Mouse (Mus musculus) adrenal gland, adult 18-20 months (tissue): ENCODE measurements at regions not wholly inside any gene's neighbourhood (a gene's known extent, or its start where the extent isn't known, plus 50 kb on each side); places are given as distances from the start of the nearest gene placed in this dataset.

Experiments used
- DNase-seq, 2 experiments: peaks; one replicate each; pipeline ENCODE4 v3.0.0; 2021 to 2022; ENCODE audit warnings: low spot score in 2 of 2

DNA sequence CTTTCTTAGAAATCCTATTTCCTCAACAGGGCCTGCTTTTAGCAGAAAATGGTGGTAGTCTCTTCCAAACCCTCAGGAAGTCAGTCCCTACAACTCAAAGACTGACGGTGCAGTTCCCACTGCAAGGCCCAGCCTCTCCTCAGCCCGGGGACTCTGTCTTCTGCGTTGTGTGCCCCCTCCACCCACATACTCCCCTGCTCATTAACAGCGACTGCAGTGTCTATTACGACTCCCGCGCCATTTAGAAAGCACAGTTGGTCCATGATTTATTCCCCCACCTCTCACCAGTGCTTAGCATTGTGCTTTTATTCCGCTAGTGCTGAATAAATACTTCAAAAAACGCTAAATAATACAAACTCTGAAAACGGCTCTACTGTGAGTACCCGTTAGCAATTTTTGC is 230.9 kb upstream of the Hes1 start:
- DNase-seq: no peak

GRCm38 (mm10) chr16:29833875-29834274 is 230.3 kb upstream of the Hes1 start:
- DNase-seq: no peak

- DNase-seq: no peak
These were observed 229.5 kb upstream of the Hes1 start for GRCm38 (mm10) chr16:29834669-29835068.

- DNase-seq: no peak
These were observed 227.1 kb upstream of the Hes1 start for GRCm38 (mm10) chr16:29837025-29837629.

- no peak for DNase-seq
These were observed 226.3 kb upstream of the Hes1 start for GRCm38 (mm10) chr16:29837874-29838273.

DNA sequence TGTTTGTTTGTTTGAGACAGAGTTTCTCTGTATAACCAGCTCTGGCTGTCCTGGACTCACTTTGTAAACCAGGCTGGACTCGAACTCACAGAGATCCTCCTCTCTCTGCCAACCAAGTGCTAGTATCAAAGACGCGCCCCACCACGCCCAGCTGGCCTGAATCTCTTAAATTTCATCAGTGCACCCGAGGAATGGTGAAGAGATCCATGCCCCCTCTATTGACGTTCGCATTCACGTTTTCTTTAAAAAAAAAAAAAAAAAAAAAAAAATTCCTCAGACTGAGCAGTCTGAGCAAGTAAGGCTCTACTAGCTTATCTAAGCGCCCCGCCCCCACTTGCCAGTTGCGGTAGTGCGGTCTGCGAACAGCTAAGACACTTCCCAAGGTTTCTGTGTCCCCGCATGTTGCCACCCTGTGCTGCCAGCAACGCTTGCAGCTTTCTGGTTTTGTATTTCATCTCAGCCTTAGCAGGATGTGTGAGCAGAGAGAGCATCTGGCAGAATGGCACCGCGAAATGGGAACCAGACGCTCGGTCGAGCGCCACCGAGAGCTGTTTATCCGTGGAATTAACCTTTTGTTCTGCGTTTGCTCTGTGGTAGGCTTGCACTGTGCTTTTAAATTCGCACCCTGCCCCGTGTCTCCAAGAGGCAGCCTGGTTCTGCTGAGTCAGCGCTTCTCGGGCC is 225.1 kb upstream of the Hes1 start:
- DNase-seq: peak; percentile 31 to 48

- no peak for DNase-seq
These were observed 224.6 kb upstream of the Hes1 start for GRCm38 (mm10) chr16:29839662-29840001.

GRCm38 (mm10) chr16:29840412-29840811 is 223.8 kb upstream of the Hes1 start:
- DNase-seq: no peak

GRCm38 (mm10) chr16:29841132-29841531 is 223.1 kb upstream of the Hes1 start:
- DNase-seq: no peak

- DNase-seq: no peak
These were observed 222.1 kb upstream of the Hes1 start for GRCm38 (mm10) chr16:29842071-29842470.

- no peak for DNase-seq
These were observed 220.7 kb upstream of the Hes1 start for GRCm38 (mm10) chr16:29843490-29843889.

- DNase-seq: no peak
These were observed 219.2 kb upstream of the Hes1 start for GRCm38 (mm10) chr16:29844706-29845596.

GRCm38 (mm10) chr16:29845597-29845986 is 218.6 kb upstream of the Hes1 start:
- DNase-seq: no peak

DNA sequence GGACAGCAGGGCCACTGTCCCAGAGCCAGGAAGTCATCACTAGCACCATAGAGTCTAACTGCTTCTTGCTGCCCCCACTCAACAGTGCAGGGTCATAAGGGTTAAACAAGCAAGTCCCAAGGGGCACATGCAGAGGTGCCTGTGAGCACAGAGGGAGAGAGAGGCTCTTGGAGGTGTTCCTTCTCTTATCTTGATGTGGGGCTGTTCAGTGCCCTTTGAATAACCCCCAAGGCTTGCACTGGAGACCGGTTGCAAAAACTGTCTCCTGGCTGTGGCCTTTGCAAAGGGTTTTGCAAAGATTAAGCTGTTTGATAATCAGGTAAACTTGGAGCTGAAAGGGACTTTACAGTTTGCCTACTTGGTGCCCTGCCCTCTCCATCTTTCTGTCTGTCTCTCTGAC is 217.1 kb upstream of the Hes1 start:
- DNase-seq: no peak

DNA sequence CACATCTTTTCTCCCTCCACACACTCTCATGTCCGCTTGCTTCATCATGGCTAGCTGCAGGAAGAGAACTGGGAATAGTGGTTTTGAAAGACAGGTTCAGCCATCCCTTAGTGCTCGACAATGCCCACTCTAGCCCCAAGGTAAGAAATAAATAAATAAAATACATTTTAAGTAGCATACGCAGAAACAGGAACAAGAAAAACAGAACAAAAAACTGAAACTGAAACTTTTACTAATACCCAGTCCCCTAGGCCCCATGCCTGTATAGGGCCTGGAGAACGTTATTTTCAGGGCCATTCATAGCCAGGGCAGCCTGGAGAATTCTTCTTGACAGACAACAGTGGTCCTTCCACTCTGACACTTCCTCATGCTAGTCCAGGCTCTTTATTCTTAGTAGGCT is 216.4 kb upstream of the Hes1 start:
- no peak for DNase-seq

DNA sequence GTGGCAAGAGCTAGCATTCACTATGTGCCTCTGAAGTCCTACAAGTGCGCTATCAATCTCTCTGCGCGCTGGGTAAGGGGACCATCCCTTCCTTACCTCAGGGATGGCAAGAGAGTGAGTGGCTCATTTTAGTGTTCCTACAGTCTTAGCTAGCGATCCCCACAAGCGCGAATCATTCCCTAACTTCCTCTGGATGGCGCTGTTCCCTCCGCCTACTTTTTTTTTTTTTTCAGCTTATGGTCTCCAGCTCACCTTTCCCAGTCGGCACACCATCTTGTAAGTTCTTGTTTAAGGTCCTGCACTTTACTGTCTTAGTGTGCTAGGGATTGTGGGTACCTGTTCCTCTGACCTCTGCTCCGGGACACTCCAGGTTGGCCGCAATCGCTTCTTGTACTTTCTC is 215.7 kb upstream of the Hes1 start:
- no peak for DNase-seq

DNA sequence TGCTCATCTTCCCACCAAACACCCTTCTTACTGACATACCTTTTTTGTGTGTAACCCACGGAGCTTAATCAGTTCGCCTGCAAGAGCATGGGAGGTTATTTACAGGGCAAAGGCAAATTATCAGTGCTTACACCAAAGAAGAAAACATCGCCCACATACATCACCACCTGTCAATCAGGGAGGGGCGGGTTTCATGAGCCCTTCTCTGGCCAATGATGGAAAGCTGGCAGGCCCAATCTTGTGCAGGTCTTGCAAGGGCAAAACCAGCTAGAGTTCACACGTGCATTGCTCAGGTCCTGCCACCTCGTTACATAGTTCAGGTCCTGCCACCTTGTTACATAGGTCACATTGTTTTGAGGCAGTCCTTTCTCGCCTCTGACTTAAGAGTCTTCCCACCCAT is 214.7 kb upstream of the Hes1 start:
- DNase-seq: no peak

DNA sequence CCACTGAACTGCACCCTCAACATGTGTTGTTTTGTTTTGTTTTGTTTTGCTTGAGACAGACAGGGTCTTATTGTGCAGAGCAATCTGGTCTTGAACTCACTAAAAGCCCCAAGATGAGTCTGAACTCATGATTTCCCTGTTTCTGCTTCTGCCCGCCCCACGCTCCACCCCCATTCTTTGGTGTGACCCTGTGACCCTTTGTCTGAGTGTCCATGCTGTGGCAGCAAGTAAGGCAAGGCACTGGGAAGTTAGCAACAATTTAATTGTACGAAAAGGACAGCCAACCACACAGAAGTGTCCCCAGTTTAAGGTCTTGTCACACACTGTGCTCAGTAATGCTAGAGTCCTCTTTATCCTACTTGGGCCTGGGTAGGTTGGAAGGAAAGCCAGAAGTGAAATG is 213.6 kb upstream of the Hes1 start:
- peak in 1 of 2 experiments; percentile 11 for DNase-seq

DNA sequence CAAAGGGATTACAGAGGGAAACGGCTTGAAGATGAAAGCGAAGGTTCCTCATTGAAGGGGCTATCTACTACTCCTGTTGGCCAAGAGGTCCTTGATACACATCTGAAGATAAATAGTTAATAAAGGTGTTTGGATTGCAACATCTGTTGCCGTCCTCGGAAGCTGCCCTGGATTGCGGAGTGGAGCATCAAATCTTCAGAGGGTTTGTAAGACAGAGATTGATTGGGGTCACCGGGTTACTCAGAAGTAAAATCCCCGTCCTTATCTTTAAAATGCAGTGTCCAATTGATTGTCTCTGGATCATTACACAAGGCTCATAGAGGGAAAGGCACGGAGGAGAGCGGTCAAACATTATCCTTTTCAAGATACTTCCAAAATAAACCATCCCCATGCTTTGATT is 212.4 kb upstream of the Hes1 start:
- no peak for DNase-seq

GRCm38 (mm10) chr16:29854805-29855565 is 209.2 kb upstream of the Hes1 start:
- no peak for DNase-seq

- DNase-seq: peak in 1 of 2 experiments; percentile 7
These were observed 207.6 kb upstream of the Hes1 start for GRCm38 (mm10) chr16:29856545-29856944.

DNA sequence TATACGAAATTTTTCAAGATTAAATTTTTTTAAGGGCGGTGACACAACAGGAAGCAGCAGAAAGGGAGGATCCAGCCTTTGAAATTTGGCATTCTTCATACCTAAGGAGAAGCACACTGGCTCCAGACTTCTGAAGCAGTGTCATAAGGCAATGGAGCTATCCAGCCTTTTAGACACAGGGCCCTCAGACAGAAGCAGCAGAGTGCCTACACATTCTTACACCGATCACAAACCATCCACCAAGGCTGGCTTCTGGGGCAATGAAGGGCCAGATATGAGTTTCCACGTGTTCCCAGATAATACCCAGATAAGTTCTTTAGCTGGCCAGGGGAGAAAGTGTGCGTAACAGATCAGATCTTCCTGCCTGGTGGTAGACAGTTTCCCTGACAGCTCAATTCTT is 205.5 kb upstream of the Hes1 start:
- no peak for DNase-seq
